Mouse (Mus musculus): ENCODE data around the gene Fn3k.

Gene Fn3k

GRCm38 (mm10) chr11:121451753-121452635, 17.3 kb downstream of the Fn3k start, which contains the start of gene Tbcd:
Gene Tbcd, plus strand, starts transcription at chr11:121451949.
- in situ Hi-C loops (cut with MboI, MseI), result loop anchor here (5.0 kb wide), 1 partner anchor 85 kb away; no protein-coding TSS in a partner anchor

- in situ Hi-C loops (cut with MboI, MseI), result no loop called here
These were observed 23.2 kb downstream of the Fn3k start for GRCm38 (mm10) chr11:121457874-121458273.

DNA sequence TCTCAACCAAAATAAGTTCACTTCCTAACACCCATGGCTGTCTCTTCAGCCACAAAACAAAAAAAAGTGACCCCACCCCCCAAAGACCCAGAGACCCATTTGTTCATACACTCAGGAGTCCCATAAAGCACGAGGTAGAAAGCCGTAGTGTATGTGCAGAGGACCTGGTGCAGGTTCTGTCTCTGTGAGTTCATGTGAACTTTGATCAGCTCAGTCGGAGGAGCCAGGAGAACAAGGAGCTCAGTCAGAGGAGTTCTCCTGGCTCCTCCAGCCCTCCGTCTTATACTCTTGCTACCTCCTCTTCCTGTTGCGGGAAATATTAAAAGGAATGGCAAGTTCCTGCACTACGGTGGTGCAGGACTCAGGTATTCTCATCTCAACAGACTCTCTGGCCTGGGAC, 32.7 kb downstream of the Fn3k start:
- in situ Hi-C loops (cut with MboI, MseI), result no loop called here

GRCm38 (mm10) chr11:121474831-121475230, 40.1 kb downstream of the Fn3k start:
- in situ Hi-C loops (cut with MboI, MseI), result loop anchor here (5.0 kb wide), 2 partner anchors 207 to 332 kb away; no protein-coding TSS in a partner anchor

DNA sequence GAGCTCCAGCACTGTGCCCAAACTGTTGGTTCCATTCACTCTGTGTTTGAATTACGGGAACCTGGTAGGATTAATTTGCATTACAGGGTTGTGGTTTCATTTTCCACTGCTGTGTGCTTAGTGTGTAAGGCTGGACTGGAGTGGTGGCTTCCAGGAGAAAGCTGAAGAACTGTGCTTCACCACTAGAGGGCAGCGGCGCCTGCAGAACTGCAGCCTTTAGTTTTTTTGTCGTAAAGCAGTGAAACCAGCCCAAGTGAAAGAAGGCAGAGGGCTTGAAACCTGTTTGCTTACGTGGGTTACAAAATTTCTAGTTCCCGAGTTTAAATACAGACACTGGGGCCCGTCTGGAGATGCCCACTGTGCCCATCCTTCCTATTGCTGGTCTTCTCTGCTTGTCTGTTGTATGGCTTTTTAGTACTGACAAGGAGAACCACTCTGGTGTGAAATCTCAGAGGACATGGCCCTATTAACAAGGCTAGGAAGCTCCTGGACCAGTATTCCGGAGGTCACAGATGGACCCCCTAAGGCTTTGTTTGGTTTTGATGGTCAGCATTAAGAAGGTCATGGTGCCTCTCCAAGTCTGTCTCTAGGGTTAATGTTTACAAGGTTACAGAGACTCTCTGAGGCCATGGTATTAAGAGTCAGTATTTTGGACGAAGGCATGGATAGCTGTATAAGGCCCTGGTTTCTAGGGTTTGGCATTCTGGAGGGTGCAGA, 41.1 kb downstream of the Fn3k start:
- in situ Hi-C loops (cut with MboI, MseI), result loop anchor here (5.0 kb wide), 1 partner anchor 206 kb away; no protein-coding TSS in a partner anchor

DNA sequence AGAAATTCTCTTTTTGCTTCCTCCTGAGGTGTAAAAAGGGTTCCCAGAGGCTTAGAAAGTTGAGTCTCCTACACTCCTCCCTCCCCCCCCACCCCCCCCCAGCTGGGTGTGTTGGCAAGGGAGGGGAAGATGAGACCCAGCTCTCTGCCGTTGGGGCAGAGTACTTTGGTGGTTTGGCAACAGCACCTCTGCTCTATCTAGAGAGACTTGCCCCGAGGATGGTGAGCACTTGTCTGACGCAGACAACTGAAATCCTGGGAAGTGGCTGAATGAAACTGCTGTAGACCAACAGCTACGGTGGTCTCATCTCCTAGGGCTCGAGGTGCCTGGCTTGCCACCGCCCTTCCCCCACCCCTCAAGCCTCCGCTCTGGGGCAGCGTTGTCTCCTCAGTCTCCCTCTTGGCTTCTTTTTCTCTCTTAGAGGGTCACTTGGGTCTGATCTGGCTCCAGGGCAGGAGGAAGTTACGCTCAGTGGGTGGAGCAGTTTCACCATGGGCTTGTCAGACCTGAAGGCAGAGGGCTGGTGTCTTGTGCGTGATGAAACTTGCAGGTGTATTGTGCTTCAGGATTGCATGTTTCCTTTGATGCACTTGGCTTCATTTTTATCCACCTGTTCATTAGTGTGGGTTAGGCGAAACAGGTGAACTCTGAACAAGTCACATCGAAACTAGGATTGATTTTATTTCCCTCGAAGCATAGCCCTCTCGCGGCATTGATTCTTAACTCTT, 44.9 kb downstream of the Fn3k start:
- in situ Hi-C loops (cut with MboI, MseI), result loop anchor here (5.0 kb wide), 1 partner anchor 203 kb away; no protein-coding TSS in a partner anchor

DNA sequence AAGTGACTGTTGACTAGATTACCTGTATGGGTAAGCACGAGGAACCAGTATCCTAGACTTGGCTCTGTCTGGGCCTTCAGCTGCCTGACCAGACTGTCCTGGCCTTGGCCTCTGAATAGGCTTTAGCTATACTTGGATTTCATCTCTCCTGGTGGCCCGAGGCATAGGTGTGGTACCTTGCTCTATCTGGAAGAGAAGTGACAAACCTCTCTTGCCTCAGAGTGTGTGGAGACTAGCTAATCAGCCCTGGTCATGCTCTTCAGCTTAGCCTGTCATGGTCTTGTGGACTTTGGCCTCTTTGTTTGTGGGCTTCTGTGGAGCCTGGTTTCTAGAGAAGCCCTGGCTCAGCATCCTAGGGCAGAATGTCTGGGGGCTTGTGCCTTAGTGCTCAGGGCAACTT, 46.4 kb downstream of the Fn3k start:
- in situ Hi-C loops (cut with MboI, MseI), result no loop called here

- in situ Hi-C loops (cut with MboI, MseI), result no loop called here
These were observed 51.2 kb downstream of the Fn3k start for GRCm38 (mm10) chr11:121485882-121486281.

- in situ Hi-C loops (cut with MboI, MseI), result no loop called here
These were observed 55.9 kb downstream of the Fn3k start for GRCm38 (mm10) chr11:121490651-121491050.

Data from regulatory T cell (primary cell).